Mouse (Mus musculus) adrenal gland, adult 2 months (tissue): ENCODE measurements around the gene Bzw1. TPM values are rescaled to one million over a fixed set of nuclear protein-coding genes. Genes with fewer than 3 reads are reported as not detected.

Source experiments
- polyA plus RNA-seq: library from polyadenylated mRNA; depleted of rRNA; stranded (reverse); fragments of >200 nt; gene quantifications from 2 replicates; pipeline ENCODE4 v1.2.3, GENCODE M21; 2012; rRNA removed
- total RNA-seq, 2 experiments: library from RNA; stranded (reverse); gene quantifications; 2 replicates each; pipeline ENCODE4 v1.2.3; 2021

Bzw1 gene
- total and polyA plus RNA-seq, 3 experiments: 7.5 to 134 (median 125) TPM

Other genes starting within 250 kb of the Bzw1 start
- under 1 TPM in 1 of 2 experiments, not detected in 1; 0.10 TPM for gene Aox4, start 182.5 kb upstream of the Bzw1 start, total RNA-seq
- gene Aox4, start 182.5 kb upstream of the Bzw1 start, polyA plus RNA-seq: not detected in 2 replicates
- under 1 TPM; 0.24 to 0.55 TPM for gene Aox2, start 114.6 kb upstream of the Bzw1 start, total RNA-seq
- gene Aox2, start 114.6 kb upstream of the Bzw1 start, polyA plus RNA-seq: 0.02 TPM in 1 of 2 replicates, not detected in the other
- 100 to 1,000 TPM; 120 to 159 TPM for gene Clk1, start 31.2 kb downstream of the Bzw1 start, total RNA-seq
- gene Clk1, start 31.2 kb downstream of the Bzw1 start, polyA plus RNA-seq: 9.9 and 10.7 TPM in 2 replicates
- 10 to 100 TPM; 21.6 to 21.7 TPM for gene Nif3l1, start 52.3 kb downstream of the Bzw1 start, total RNA-seq
- gene Nif3l1, start 52.3 kb downstream of the Bzw1 start, polyA plus RNA-seq: 11.1 and 12.2 TPM in 2 replicates
- gene Ppil3, start 52.6 kb downstream of the Bzw1 start, total RNA-seq: 10 to 100 TPM; 27.1 to 34.5 TPM
- 10.0 and 10.7 TPM in 2 replicates for gene Ppil3, start 52.6 kb downstream of the Bzw1 start, polyA plus RNA-seq
- 10 to 100 TPM; 18.0 to 23.7 TPM for gene Orc2, start 112.2 kb downstream of the Bzw1 start, total RNA-seq
- gene Orc2, start 112.2 kb downstream of the Bzw1 start, polyA plus RNA-seq: 9.8 and 16.2 TPM in 2 replicates
- 10 to 100 TPM; 40.0 to 48.8 TPM for gene Fam126b, start 193.4 kb downstream of the Bzw1 start, total RNA-seq
- 0.57 and 0.65 TPM in 2 replicates for gene Fam126b, start 193.4 kb downstream of the Bzw1 start, polyA plus RNA-seq
- 100 to 1,000 TPM in 1 of 2 experiments, 10 to 100 TPM in 1; 97.8 to 181 TPM for gene Ndufb3, start 193.5 kb downstream of the Bzw1 start, total RNA-seq
- gene Ndufb3, start 193.5 kb downstream of the Bzw1 start, polyA plus RNA-seq: 8.1 and 12.8 TPM in 2 replicates